ENCODE assay signal across 32 mouse cellular contexts in genomic region chr4:107182796-107183195, GRCm38 (mm10). TPM values are rescaled to one million over a fixed set of nuclear protein-coding genes. Genes with fewer than 3 reads are reported as not detected.
A peak's percentile ranks its signal among the peaks of the same experiment; 100 is the strongest.
DNase-seq lines count a peak whose midpoint lies in the region; ATAC-seq lines count a peak whose summit lies in the region.
"Had no signal": no experiment of that assay in that cellular context is flagged by ENCODE, and none has a peak within 500 bp of the region (broad histone marks: within the 10 kb centered on the region; RNA-seq: fewer than 3 reads in every experiment).

No protein-coding gene starts in this region.

- ATAC-seq in hindbrain, embryonic 13.5 days (ENCODE audit: low FRiP score): no peak
- ATAC-seq in hindbrain, embryonic 16.5 days: no peak
- no peak for ATAC-seq in embryonic facial prominence, embryonic 15.5 days (ENCODE audit: insufficient number of reproducible peaks, low FRiP score, low TSS enrichment, low read depth)
- no peak for ATAC-seq in liver, embryonic 12.5 days
- ATAC-seq in megakaryocyte progenitor cell, adult 5-6 weeks (replicated peaks; ENCODE audit: poor library complexity): 0 out of 2 replicates have a peak, but pooled peaks have one; percentile 3
- ATAC-seq: forebrain, embryonic 14.5 days; hindbrain, postnatal 0 days; intestine, postnatal 0 days; midbrain, embryonic 15.5 days; Patski had no signal

- WGBS in hindbrain, embryonic 13.5 days: 78% methylated on average over 2 of the region's 2 CpGs
- WGBS in hindbrain, embryonic 16.5 days: 82% methylated on average over 2 of the region's 2 CpGs
- 35% methylated on average over 2 of the region's 2 CpGs for WGBS in embryonic facial prominence, embryonic 15.5 days
- 30% methylated on average over 2 of the region's 2 CpGs for WGBS in liver, embryonic 12.5 days (ENCODE audit: insufficient replicate concordance)

- peaks cover 16% of the 10 kb centered on the region for H3K36me3 ChIP-seq in hindbrain, embryonic 13.5 days
- H3K36me3 ChIP-seq in hindbrain, embryonic 16.5 days (ENCODE audit: control insufficient read depth, insufficient read depth, low read length): peaks cover 9% of the 10 kb centered on the region
- peaks cover 8% of the 10 kb centered on the region; the same call in 1 of the 2 replicates for H3K36me3 ChIP-seq in embryonic facial prominence, embryonic 15.5 days
- H3K36me3 ChIP-seq in liver, embryonic 12.5 days: peaks cover 25% of the 10 kb centered on the region

- H3K27me3 ChIP-seq in hindbrain, embryonic 13.5 days: no peaks in the 10 kb centered on the region
- H3K27me3 ChIP-seq in hindbrain, embryonic 16.5 days (replicated peaks; ENCODE audit: control insufficient read depth, insufficient read depth, low read length): no peaks in the 10 kb centered on the region
- H3K27me3 ChIP-seq in embryonic facial prominence, embryonic 15.5 days: no peaks in the 10 kb centered on the region
- H3K27me3 ChIP-seq in liver, embryonic 12.5 days (replicated peaks): no peaks in the 10 kb centered on the region
- H3K27me3 ChIP-seq: limb, embryonic 15.5 days; midbrain, embryonic 15.5 days; neural tube, embryonic 13.5 days; Patski; stomach, embryonic 15.5 days had no signal

- no peaks in the 10 kb centered on the region for H3K9me3 ChIP-seq in hindbrain, embryonic 13.5 days
- H3K9me3 ChIP-seq in hindbrain, embryonic 16.5 days (ENCODE audit: control insufficient read depth, low read length): no peaks in the 10 kb centered on the region
- no peaks in the 10 kb centered on the region for H3K9me3 ChIP-seq in embryonic facial prominence, embryonic 15.5 days (replicated peaks)
- no peaks in the 10 kb centered on the region for H3K9me3 ChIP-seq in liver, embryonic 12.5 days (replicated peaks)
- H3K9me3 ChIP-seq: limb, embryonic 15.5 days; midbrain, embryonic 15.5 days; neural tube, embryonic 13.5 days; stomach, embryonic 15.5 days had no signal

- H3K27ac ChIP-seq in hindbrain, embryonic 13.5 days: no peak overlapping the region
- no peak overlapping the region for H3K27ac ChIP-seq in hindbrain, embryonic 16.5 days (ENCODE audit: low read depth, low read length)
- 0 out of 2 replicates have a peak overlapping the region, but pooled peaks have one; percentile 18 for H3K27ac ChIP-seq in embryonic facial prominence, embryonic 15.5 days (replicated peaks)
- H3K27ac ChIP-seq in liver, embryonic 12.5 days: peak overlapping the region; percentile 78
- H3K27ac ChIP-seq: gastrocnemius, adult 2 months; hindbrain, postnatal 0 days; layer of hippocampus, adult 2 months; limb, embryonic 15.5 days; macrophage; midbrain, embryonic 15.5 days; neural tube, embryonic 13.5 days; stomach, embryonic 15.5 days had no signal

- no peak overlapping the region for H3K4me2 ChIP-seq in hindbrain, embryonic 13.5 days
- no peak overlapping the region for H3K4me2 ChIP-seq in hindbrain, embryonic 16.5 days (ENCODE audit: low read length)
- H3K4me2 ChIP-seq in embryonic facial prominence, embryonic 15.5 days (replicated peaks): no peak overlapping the region
- peak overlapping the region; percentile 28 for H3K4me2 ChIP-seq in liver, embryonic 12.5 days
- H3K4me2 ChIP-seq: limb, embryonic 15.5 days; midbrain, embryonic 15.5 days; neural tube, embryonic 13.5 days; stomach, embryonic 15.5 days had no signal

- no peak for DNase-seq in spleen, postnatal 36 days (ENCODE audit: low spot score in 2 of 2)
- no peak for DNase-seq in embryo, embryonic 9.5 days (ENCODE audit: extremely low spot score)
- DNase-seq in right cerebral cortex, adult 2 months (ENCODE audit: low spot score in 2 of 2): no peak
- DNase-seq: cerebellum, adult 11-12 months; cerebellum, postnatal 10 days; gastrocnemius, adult 2 months; kidney, postnatal 25 days; layer of hippocampus, postnatal 36 days; right cerebral cortex, postnatal 4 days; thymus, adult 18-20 months; thymus, postnatal 4 days had no signal

- H3K9ac ChIP-seq in hindbrain, embryonic 13.5 days: 0 out of 2 replicates have a peak overlapping the region, but pooled peaks have one; percentile 0
- H3K9ac ChIP-seq in hindbrain, embryonic 16.5 days (ENCODE audit: low read depth, low read length): no peak overlapping the region
- H3K9ac ChIP-seq in embryonic facial prominence, embryonic 15.5 days: no peak overlapping the region
- no peak overlapping the region; the same call in 1 of the 2 replicates for H3K9ac ChIP-seq in liver, embryonic 12.5 days
- H3K9ac ChIP-seq: limb, embryonic 15.5 days; midbrain, embryonic 15.5 days; neural tube, embryonic 13.5 days; stomach, embryonic 15.5 days had no signal

- peaks cover 34% of the 10 kb centered on the region for H3K4me1 ChIP-seq in hindbrain, embryonic 13.5 days (replicated peaks)
- peaks cover 25% of the 10 kb centered on the region for H3K4me1 ChIP-seq in hindbrain, embryonic 16.5 days (ENCODE audit: control insufficient read depth, insufficient read depth, low read depth, low read length)
- peaks cover 49% of the 10 kb centered on the region for H3K4me1 ChIP-seq in embryonic facial prominence, embryonic 15.5 days
- H3K4me1 ChIP-seq in liver, embryonic 12.5 days: peaks cover 43% of the 10 kb centered on the region

- H3K4me3 ChIP-seq in hindbrain, embryonic 13.5 days: no peak overlapping the region
- H3K4me3 ChIP-seq in hindbrain, embryonic 16.5 days (ENCODE audit: low read length): no peak overlapping the region
- H3K4me3 ChIP-seq in embryonic facial prominence, embryonic 15.5 days (replicated peaks): no peak overlapping the region
- H3K4me3 ChIP-seq in liver, embryonic 12.5 days: no peak overlapping the region
- H3K4me3 ChIP-seq: gastrocnemius, adult 2 months; layer of hippocampus, adult 2 months; limb, embryonic 15.5 days; midbrain, embryonic 15.5 days; neural tube, embryonic 13.5 days; stomach, embryonic 15.5 days had no signal

RNA-seq across cellular contexts. Expression of gene Tceanc2, which starts 3.9 kb away (rescaled TPM):
- 25.2 and 26.1 TPM in 2 replicates for polyA plus RNA-seq in hindbrain, embryonic 13.5 days (2015; fragmentation: Nextera tagmentation; extraction: Ambion mirVana)
- 16.5 and 26.4 TPM in 2 replicates for polyA plus RNA-seq in hindbrain, embryonic 16.5 days (2015; fragmentation: Nextera tagmentation; extraction: Ambion mirVana)
- polyA plus RNA-seq in embryonic facial prominence, embryonic 15.5 days (2015; fragmentation: Nextera tagmentation; extraction: Ambion mirVana): 22.5 and 24.7 TPM in 2 replicates
- polyA plus RNA-seq in liver, embryonic 12.5 days (2016; fragmentation: Nextera tagmentation; extraction: Ambion mirVana): 11.8 and 13.8 TPM in 2 replicates
- total RNA-seq in megakaryocyte progenitor cell, adult 5-6 weeks (2015): 17.3 and 25.5 TPM in 2 replicates
- 20.5 and 25.3 TPM in 2 replicates for total RNA-seq in megakaryocyte progenitor cell, adult 5-6 weeks (2017)

RNA-seq across cellular contexts. Expression of gene Tmem59, which starts 4.6 kb away (rescaled TPM):
- polyA plus RNA-seq in hindbrain, embryonic 13.5 days (2015; fragmentation: Nextera tagmentation; extraction: Ambion mirVana): 410 and 431 TPM in 2 replicates
- polyA plus RNA-seq in hindbrain, embryonic 16.5 days (2015; fragmentation: Nextera tagmentation; extraction: Ambion mirVana): 383 and 394 TPM in 2 replicates
- polyA plus RNA-seq in embryonic facial prominence, embryonic 15.5 days (2015; fragmentation: Nextera tagmentation; extraction: Ambion mirVana): 583 and 621 TPM in 2 replicates
- 159 and 165 TPM in 2 replicates for polyA plus RNA-seq in liver, embryonic 12.5 days (2016; fragmentation: Nextera tagmentation; extraction: Ambion mirVana)
- 267 and 292 TPM in 2 replicates for total RNA-seq in megakaryocyte progenitor cell, adult 5-6 weeks (2015)
- total RNA-seq in megakaryocyte progenitor cell, adult 5-6 weeks (2017): 122 and 151 TPM in 2 replicates

RNA-seq across cellular contexts. Expression of gene Ldlrad1, which starts 26.2 kb away (rescaled TPM):
- polyA plus RNA-seq in hindbrain, embryonic 13.5 days (2015; fragmentation: Nextera tagmentation; extraction: Ambion mirVana): not detected in 2 replicates
- not detected in 2 replicates for polyA plus RNA-seq in hindbrain, embryonic 16.5 days (2015; fragmentation: Nextera tagmentation; extraction: Ambion mirVana)
- polyA plus RNA-seq in embryonic facial prominence, embryonic 15.5 days (2015; fragmentation: Nextera tagmentation; extraction: Ambion mirVana): 0.25 TPM in 2 replicates
- not detected in 2 replicates for polyA plus RNA-seq in liver, embryonic 12.5 days (2016; fragmentation: Nextera tagmentation; extraction: Ambion mirVana)
- not detected in 2 replicates for total RNA-seq in megakaryocyte progenitor cell, adult 5-6 weeks (2015)
- not detected in 2 replicates for total RNA-seq in megakaryocyte progenitor cell, adult 5-6 weeks (2017)
- total RNA-seq: adrenal gland, adult 18-20 months; adrenal gland, postnatal 4 days; ES-E14; gastrocnemius, adult 2 months; hindbrain, postnatal 0 days; layer of hippocampus, adult 2 months; layer of hippocampus, postnatal 36 days had no signal
- polyA plus RNA-seq: cortical plate, adult 2 months; forebrain, embryonic 14.5 days; heart, embryonic 16.5 days; hindbrain, postnatal 0 days; intestine, postnatal 0 days; kidney, embryonic 14.5 days; limb, embryonic 15.5 days; macrophage; midbrain, embryonic 15.5 days; neural tube, embryonic 13.5 days; Patski; stomach, embryonic 15.5 days had no signal

Comparison
In these comparisons a context has a peak if more than half of its experiments do, and no peak if none do; other contexts are left out.
1. H3K27ac ChIP-seq: peak in embryonic facial prominence, embryonic 15.5 days (single experiment) and liver, embryonic 12.5 days (single experiment); none in hindbrain, embryonic 13.5 days (single experiment) and hindbrain, embryonic 16.5 days (single experiment).